Mouse (Mus musculus) stomach, embryonic 15.5 days (tissue): ENCODE data around the gene Gm14327. TPM values are rescaled to one million over a fixed set of nuclear protein-coding genes. Genes with fewer than 3 reads are reported as not detected.
A peak's percentile ranks its signal among the peaks of the same experiment; 100 is the strongest.
"Not testable (repeated sequence)": the region's sequence is repeated elsewhere in the genome, so short reads cannot be mapped to it uniquely, and the experiment has no call there.

Source experiments
- ATAC-seq: fragments of 200-750 bp; cut with Nextera tagmentation; 2 replicates; pipeline ENCODE4 v1.8.0; 2017; ENCODE audit warnings: low read depth, moderate number of reproducible peaks, moderate TSS enrichment; ENCODE audit not compliant: insufficient read depth, low FRiP score
- H3K27ac ChIP-seq: fragments of 300-500 bp; sonication (generic); 2 replicates; pipeline ENCODE4 v1.5.1; 2015; ENCODE audit warnings: mild to moderate bottlenecking, inconsistent platforms
- H3K27me3 ChIP-seq: fragments of 300-500 bp; sonication (generic); replicated peaks from 2 replicates; pipeline ENCODE4 v1.6.1; 2015; ENCODE audit warnings: inconsistent platforms
- H3K36me3 ChIP-seq: fragments of 300-500 bp; sonication (generic); 2 replicates; pipeline ENCODE4 v1.6.1; 2015; ENCODE audit warnings: inconsistent platforms
- H3K4me1 ChIP-seq: fragments of 300-500 bp; sonication (generic); 2 replicates; pipeline ENCODE4 v1.6.1; 2015; ENCODE audit warnings: inconsistent platforms
- H3K4me2 ChIP-seq: fragments of 300-500 bp; sonication (generic); 2 replicates; pipeline ENCODE4 v1.6.1; 2015; ENCODE audit warnings: mild to moderate bottlenecking, inconsistent platforms
- H3K4me3 ChIP-seq: fragments of 300-500 bp; sonication (generic); replicated peaks from 2 replicates; pipeline ENCODE4 v1.5.1; 2015; ENCODE audit warnings: inconsistent platforms
- H3K9ac ChIP-seq: fragments of 300-500 bp; sonication (generic); 2 replicates; pipeline ENCODE4 v1.6.1; 2015; ENCODE audit warnings: inconsistent platforms
- H3K9me3 ChIP-seq: fragments of 300-500 bp; sonication (generic); 2 replicates; pipeline ENCODE4 v1.6.1; 2016; ENCODE audit warnings: inconsistent platforms
- WGBS: fragments of 180-500 bp; shearing (Covaris S2); methylation state at CpG from one replicate; pipeline ENCODE4 v1.1.7; 2015; 5-methylcytosine and 5-hydroxymethylcytosine counted together
- polyA plus RNA-seq: library from polyadenylated mRNA; unstranded; fragments of >200 nt; fragmentation: Nextera tagmentation; extraction: Ambion mirVana; gene quantifications from 2 replicates; pipeline ENCODE4 v1.2.1, GENCODE M21; 2015

The Gm14327 gene
- 4.2 and 4.6 TPM in 2 replicates for polyA plus RNA-seq

DNA sequence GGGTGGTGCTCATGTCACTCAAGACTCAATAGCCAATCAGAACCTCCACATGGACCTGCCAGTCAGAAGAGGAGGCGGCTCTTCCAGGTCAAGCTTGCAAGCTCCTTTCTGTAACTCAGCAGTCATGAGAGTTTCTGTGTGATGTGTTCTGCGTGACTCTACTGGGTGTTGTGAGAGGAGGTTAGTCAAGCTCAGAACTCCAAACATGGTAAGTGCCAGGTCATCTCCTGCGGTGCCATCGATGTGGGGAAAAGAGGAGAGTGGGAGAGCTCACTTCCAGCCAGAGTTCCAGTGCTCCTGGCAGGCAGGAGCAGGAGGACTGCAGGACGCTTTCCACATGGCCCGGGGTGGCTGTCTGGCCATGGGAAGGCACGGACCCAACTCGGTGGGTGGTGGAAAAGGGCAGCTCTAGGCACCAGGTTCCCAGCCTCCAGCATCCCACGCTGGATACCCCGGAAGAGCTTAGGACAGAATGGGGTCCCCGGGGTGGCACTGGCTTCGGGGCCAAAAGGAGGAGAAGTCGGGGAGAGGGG is at the start of gene Gm14327:
TSS of gene Gm14327 (plus strand) at position 51 of the 533 bp plus-strand sequence.
- not testable (repeated sequence) for H3K9me3 ChIP-seq, ATAC-seq, H3K4me1 ChIP-seq, H3K4me2 ChIP-seq, H3K36me3 ChIP-seq, H3K27ac ChIP-seq, H3K9ac ChIP-seq, H3K27me3 ChIP-seq
- whole genome bisulfite sequencing, result 41% methylated on average over 10 of the region's 13 CpGs
- peak within 1 kb of the TSS; percentile 26 for H3K4me3 ChIP-seq

GRCm38 (mm10) chr2:177862254-177862653 is 34.6 kb upstream of the Gm14327 start:
- ATAC-seq, H3K27me3 ChIP-seq, H3K4me2 ChIP-seq, H3K27ac ChIP-seq, H3K4me3 ChIP-seq, H3K9me3 ChIP-seq, H3K36me3 ChIP-seq, H3K4me1 ChIP-seq, H3K9ac ChIP-seq: not testable (repeated sequence)
- 91% methylated on average over 2 of the region's 2 CpGs for WGBS

- H3K36me3 ChIP-seq, H3K27me3 ChIP-seq, H3K4me3 ChIP-seq, H3K4me2 ChIP-seq, H3K4me1 ChIP-seq, H3K27ac ChIP-seq, H3K9ac ChIP-seq, H3K9me3 ChIP-seq, ATAC-seq: not testable (repeated sequence)
- 92% methylated on average over 13 of the region's 14 CpGs for WGBS
These were observed 9.2 kb upstream of the Gm14327 start for GRCm38 (mm10) chr2:177887743-177888142.

GRCm38 (mm10) chr2:177898171-177898570 is 1.3 kb downstream of the Gm14327 start:
- ATAC-seq, H3K27me3 ChIP-seq, H3K4me3 ChIP-seq, H3K36me3 ChIP-seq, H3K27ac ChIP-seq, H3K9me3 ChIP-seq, H3K4me1 ChIP-seq, H3K9ac ChIP-seq, H3K4me2 ChIP-seq: not testable (repeated sequence)
- 84% methylated on average over 2 of the region's 3 CpGs for WGBS

DNA sequence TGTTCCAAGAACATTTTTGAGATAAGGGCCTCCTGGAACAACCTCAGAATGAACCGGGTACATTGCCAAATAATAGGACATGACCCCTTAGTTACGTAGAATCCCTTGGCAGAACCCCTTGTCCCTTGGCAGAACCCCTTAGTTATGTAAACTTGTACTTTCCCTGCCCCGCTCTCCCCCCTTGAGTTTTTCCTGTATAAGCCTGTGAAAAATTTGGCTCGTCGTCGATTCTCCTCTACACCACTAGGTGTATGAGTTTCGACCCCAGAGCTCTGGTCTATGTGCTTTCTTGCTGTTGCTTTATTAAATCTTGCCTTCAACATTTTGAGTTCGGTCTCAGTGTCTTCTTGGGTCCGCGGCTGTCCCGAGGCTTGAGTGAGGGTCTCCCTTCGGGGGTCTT is 6.4 kb downstream of the Gm14327 start:
- not testable (repeated sequence) for H3K36me3 ChIP-seq, H3K9me3 ChIP-seq, ATAC-seq, H3K4me2 ChIP-seq, H3K27me3 ChIP-seq, H3K4me3 ChIP-seq, H3K27ac ChIP-seq, H3K4me1 ChIP-seq, H3K9ac ChIP-seq
- WGBS, result no CpG with 5 or more reads among the region's 12 CpGs

GRCm38 (mm10) chr2:177925563-177926103 is 28.7 kb downstream of the Gm14327 start, which contains the start of gene Zfp972:
Zfp972 (minus strand) TSS chr2:177925613.
- H3K9me3 ChIP-seq, H3K36me3 ChIP-seq, H3K27ac ChIP-seq, ATAC-seq, H3K4me1 ChIP-seq, H3K27me3 ChIP-seq, H3K9ac ChIP-seq, H3K4me2 ChIP-seq: not testable (repeated sequence)
- 62% methylated on average over 4 of the region's 5 CpGs for WGBS
- H3K4me3 ChIP-seq, result peak within 1 kb of the TSS; percentile 9; the same call in 1 of the 2 replicates

Other genes starting within 250 kb of the Gm14327 start
- 6.7 and 7.7 TPM in 2 replicates for gene Gm14322, start 137.8 kb upstream of the Gm14327 start, polyA plus RNA-seq
- 33.8 and 35.8 TPM in 2 replicates for gene Gm14325, start 56.8 kb upstream of the Gm14327 start, polyA plus RNA-seq
- gene Zfp972, start 28.5 kb downstream of the Gm14327 start, polyA plus RNA-seq, result 0.96 and 2.8 TPM in 2 replicates
- gene Gm14326, start 60.2 kb downstream of the Gm14327 start, polyA plus RNA-seq, result 15.7 and 17.4 TPM in 2 replicates
- 11.3 and 12.8 TPM in 2 replicates for gene Zfp971, start 126.2 kb downstream of the Gm14327 start, polyA plus RNA-seq
- gene Zfp931, start 181.4 kb downstream of the Gm14327 start, polyA plus RNA-seq, result 19.1 and 20.7 TPM in 2 replicates
- 2.3 and 2.8 TPM in 2 replicates for gene Phactr3, start 221.9 kb downstream of the Gm14327 start, polyA plus RNA-seq